Mouse (Mus musculus) ES-Bruce4 (cell line): ENCODE results near the gene Selenov. TPM values are rescaled to one million over a fixed set of nuclear protein-coding genes. Genes with fewer than 3 reads are reported as not detected.
A peak's percentile ranks its signal among the peaks of the same experiment; 100 is the strongest.

ENCODE experiments used
- H3K27ac ChIP-seq: 2 replicates; pipeline ENCODE4 v1.5.1; 2012; ENCODE audit warnings: low read length, inconsistent platforms; ENCODE audit not compliant: insufficient read depth
- H3K27me3 ChIP-seq: 2 replicates; pipeline ENCODE4 v1.6.1; 2012; ENCODE audit warnings: mild to moderate bottlenecking, low read length, inconsistent platforms; ENCODE audit not compliant: control insufficient read depth, poor library complexity, insufficient read depth, severe bottlenecking
- H3K36me3 ChIP-seq: 2 replicates; pipeline ENCODE4 v1.6.1; 2012; ENCODE audit warnings: inconsistent platforms, mild to moderate bottlenecking, low read length, moderate library complexity; ENCODE audit not compliant: control insufficient read depth, poor library complexity, insufficient read depth, severe bottlenecking
- H3K4me1 ChIP-seq: one replicate; pipeline ENCODE4 v1.8.1; 2011; ENCODE audit warnings: low read length; ENCODE audit not compliant: control insufficient read depth, insufficient read depth
- H3K4me3 ChIP-seq: 2 replicates; pipeline ENCODE4 v1.5.1; 2011; ENCODE audit warnings: low read depth, mild to moderate bottlenecking, low read length
- H3K9ac ChIP-seq: 2 replicates; pipeline ENCODE4 v1.6.1; 2012; ENCODE audit warnings: low read depth, mild to moderate bottlenecking, inconsistent platforms; ENCODE audit not compliant: poor library complexity, severe bottlenecking
- H3K9me3 ChIP-seq: replicated peaks from 2 replicates; pipeline ENCODE4 v1.6.1; 2012; ENCODE audit warnings: mild to moderate bottlenecking, low read length, inconsistent platforms; ENCODE audit not compliant: control insufficient read depth, poor library complexity, insufficient read depth, severe bottlenecking
- CTCF ChIP-seq: IDR thresholded peaks from one replicate; pipeline ENCODE4 v1.8.1; 2011; ENCODE audit warnings: low read depth, low read length
- EP300 ChIP-seq: IDR thresholded peaks from 2 replicates; pipeline ENCODE4 v1.6.1; 2011; ENCODE audit warnings: low read depth, low read length; ENCODE audit not compliant: insufficient read depth
- POLR2A ChIP-seq: IDR thresholded peaks from one replicate; pipeline ENCODE4 v1.8.1; 2011; ENCODE audit warnings: low read length; ENCODE audit not compliant: insufficient read depth
- polyA plus RNA-seq: library from polyadenylated mRNA; stranded (reverse); fragments of >200 nt; gene quantifications from 2 replicates; pipeline ENCODE4 v1.2.4, GENCODE M21; 2011; ENCODE audit warnings: low read depth; ENCODE audit not compliant: missing spikeins, insufficient read depth, insufficient read length

Gene Selenov
- polyA plus RNA-seq, 1 experiment = 3.2 TPM

GRCm38 (mm10) chr7:28311926-28312543, 21.0 kb upstream of the Selenov start, which contains the start of gene Timm50:
Gene Timm50, minus strand, starts transcription at chr7:28312072.
- Histone ChIP-seq H3K27ac (no peak within 1 kb of the TSS), H3K36me3 (peaks cover 39% of the 10 kb centered on the region), H3K9me3 (no peaks in the 10 kb centered on the region), H3K4me3 (peak within 1 kb of the TSS; percentile 94), H3K4me1 (peaks cover 2% of the 10 kb centered on the region), H3K27me3 (no peaks in the 10 kb centered on the region), H3K9ac (peak within 1 kb of the TSS; percentile 83)
- TF ChIP-seq EP300 = 0 out of 2 replicates have a peak, but pooled peaks have one; percentile 44
- TF ChIP-seq CTCF = no peak

- H3K27me3 ChIP-seq = no peaks in the 10 kb centered on the region
- H3K9ac ChIP-seq = peak overlapping the region; percentile 83
- H3K4me3 ChIP-seq = peak overlapping the region; percentile 94
- no peak overlapping the region for H3K27ac ChIP-seq
- no peak for TF ChIP-seq EP300
- peaks cover 2% of the 10 kb centered on the region for H3K4me1 ChIP-seq
- H3K9me3 ChIP-seq = no peaks in the 10 kb centered on the region
- peaks cover 40% of the 10 kb centered on the region for H3K36me3 ChIP-seq
These were observed 20.4 kb upstream of the Selenov start for GRCm38 (mm10) chr7:28311151-28311925.

GRCm38 (mm10) chr7:28309737-28310136, 18.8 kb upstream of the Selenov start:
- H3K4me1 ChIP-seq = peaks cover 2% of the 10 kb centered on the region
- no peaks in the 10 kb centered on the region for H3K9me3 ChIP-seq
- H3K27ac ChIP-seq = no peak overlapping the region
- H3K4me3 ChIP-seq = no peak overlapping the region
- H3K9ac ChIP-seq = no peak overlapping the region
- no peaks in the 10 kb centered on the region for H3K27me3 ChIP-seq
- no peak for TF ChIP-seq CTCF
- H3K36me3 ChIP-seq = peaks cover 43% of the 10 kb centered on the region

GRCm38 (mm10) chr7:28306216-28306615, 15.2 kb upstream of the Selenov start:
- H3K27ac ChIP-seq = no peak overlapping the region
- H3K9ac ChIP-seq = no peak overlapping the region
- peaks cover 2% of the 10 kb centered on the region for H3K4me1 ChIP-seq
- no peak for TF ChIP-seq EP300
- TF ChIP-seq POLR2A = no peak
- no peak for TF ChIP-seq CTCF
- no peak overlapping the region for H3K4me3 ChIP-seq
- H3K36me3 ChIP-seq = peaks cover 43% of the 10 kb centered on the region
- no peaks in the 10 kb centered on the region for H3K9me3 ChIP-seq
- no peaks in the 10 kb centered on the region for H3K27me3 ChIP-seq

GRCm38 (mm10) chr7:28305641-28306040, 14.7 kb upstream of the Selenov start:
- Histone ChIP-seq H3K9me3 (no peaks in the 10 kb centered on the region), H3K27me3 (no peaks in the 10 kb centered on the region), H3K4me1 (peaks cover 2% of the 10 kb centered on the region), H3K4me3 (no peak overlapping the region), H3K27ac (no peak overlapping the region), H3K36me3 (peaks cover 43% of the 10 kb centered on the region), H3K9ac (no peak overlapping the region)
- TF ChIP-seq POLR2A (no peak), CTCF (no peak), EP300 (no peak)

GRCm38 (mm10) chr7:28301616-28302433, 10.8 kb upstream of the Selenov start, which contains the start of gene Dll3:
Gene Dll3, minus strand, starts transcription at chr7:28302238.
- H3K4me1 ChIP-seq = no peaks in the 10 kb centered on the region
- no peaks in the 10 kb centered on the region for H3K9me3 ChIP-seq
- peak within 1 kb of the TSS; percentile 64 for H3K9ac ChIP-seq
- H3K27me3 ChIP-seq = no peaks in the 10 kb centered on the region
- H3K4me3 ChIP-seq = peak within 1 kb of the TSS; percentile 59
- peaks cover 16% of the 10 kb centered on the region for H3K36me3 ChIP-seq
- H3K27ac ChIP-seq = no peak within 1 kb of the TSS
- no peak for TF ChIP-seq POLR2A
- TF ChIP-seq CTCF = peak; percentile 44
- peak; percentile 49; the same call in 1 of the 2 replicates for TF ChIP-seq EP300
